Mouse (Mus musculus) erythroblast, adult 5-6 weeks (primary cell): ENCODE results near the gene Slc43a2. TPM values are rescaled to one million over a fixed set of nuclear protein-coding genes. Genes with fewer than 3 reads are reported as not detected.

Source experiments
- ATAC-seq: replicated peaks from 2 replicates; pipeline ENCODE4 v1.8.0; 2016; ENCODE audit warnings: moderate number of reproducible peaks, mild to moderate bottlenecking, moderate TSS enrichment, inconsistent platforms; ENCODE audit not compliant: poor library complexity, low FRiP score, severe bottlenecking
- total RNA-seq, 2 experiments: library from RNA; stranded (forward) in 1 of 2; stranded (reverse) in 1 of 2; fragments of 150-400 nt in 1 of 2; fragments of 200-764, 138-1000 nt in 1 of 2; gene quantifications; 2 replicates each; pipeline versions ENCODE4 v1.2.3 to v1.2.4; 2015 to 2017; ENCODE audit warnings: low replicate concordance in 2 of 2

The Slc43a2 gene
- total RNA-seq, 2 experiments from 2014 or later, result 6.7 to 14.9 TPM

- no peak for ATAC-seq
Measured at GRCm38 (mm10) chr11:75525531-75526125, 5.9 kb upstream of the Slc43a2 start.

- ATAC-seq, result no peak
Measured at GRCm38 (mm10) chr11:75526943-75527342, 4.6 kb upstream of the Slc43a2 start.

- ATAC-seq, result no peak
Measured at GRCm38 (mm10) chr11:75529771-75530170, 1.7 kb upstream of the Slc43a2 start.

DNA sequence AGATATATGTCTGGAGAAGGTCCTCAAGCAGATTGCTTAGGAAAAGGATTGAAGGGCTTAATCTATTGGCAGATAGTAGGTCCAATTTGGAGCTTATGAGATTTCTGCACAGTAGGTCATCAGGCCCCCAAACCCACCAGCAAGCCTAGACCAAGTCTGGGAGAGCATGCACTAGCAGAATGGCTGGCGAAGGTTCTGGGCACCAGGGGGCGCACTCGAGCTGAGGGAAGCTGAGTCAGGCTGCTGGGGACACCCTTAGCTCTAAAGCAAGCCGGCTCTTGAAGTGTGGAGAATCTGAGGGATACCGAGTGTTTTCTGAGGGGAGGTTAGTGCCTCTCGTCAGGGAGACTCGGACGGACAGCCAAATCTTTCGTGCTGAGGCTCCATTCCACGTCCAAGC lies 1.2 kb upstream of the Slc43a2 start:
- ATAC-seq, result peak; percentile 76

GRCm38 (mm10) chr11:75530845-75531373 lies 585 bp upstream of the Slc43a2 start:
- peak; percentile 40 for ATAC-seq

- ATAC-seq, result no peak
Measured at GRCm38 (mm10) chr11:75532340-75533277, 1.1 kb downstream of the Slc43a2 start.

- no peak for ATAC-seq
Measured at GRCm38 (mm10) chr11:75533314-75534015, 2.0 kb downstream of the Slc43a2 start.

DNA sequence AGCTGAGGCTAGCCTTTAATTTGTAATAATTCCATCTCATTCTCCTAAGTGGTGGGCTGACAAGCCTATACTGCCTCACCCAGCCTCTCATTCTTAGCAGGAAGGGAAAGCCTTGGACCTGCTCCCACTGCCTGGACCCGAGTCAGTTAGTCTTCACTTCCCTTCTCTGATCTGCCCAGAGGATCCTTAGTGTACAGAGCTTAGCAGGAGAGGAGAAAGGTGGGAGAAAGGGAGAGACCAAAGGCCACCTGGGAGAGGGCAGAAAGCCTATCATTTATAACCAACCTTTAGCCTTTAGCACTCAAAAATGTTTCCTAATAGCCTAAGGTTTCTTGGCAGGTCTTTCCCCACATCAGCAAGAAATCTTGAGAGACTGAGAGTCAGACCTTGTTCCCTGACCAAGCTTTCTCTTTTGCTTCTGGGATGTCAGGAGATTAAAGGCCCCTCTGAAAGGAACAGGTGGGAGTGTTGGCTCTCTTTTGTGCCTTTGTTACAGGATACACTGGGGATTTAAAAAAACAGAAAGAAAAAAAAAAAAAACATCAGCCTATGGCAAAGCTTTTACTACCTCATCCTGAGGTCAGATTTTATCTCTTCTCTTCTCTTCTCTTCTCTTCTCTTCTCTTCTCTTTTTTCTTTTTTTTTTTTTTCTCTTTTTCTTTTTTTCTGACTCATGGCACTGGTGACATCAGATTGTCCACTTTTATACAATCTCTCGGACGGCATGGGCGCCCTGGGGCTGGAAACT lies 3.0 kb downstream of the Slc43a2 start:
- no peak for ATAC-seq

GRCm38 (mm10) chr11:75535106-75535795 lies 3.8 kb downstream of the Slc43a2 start:
- no peak for ATAC-seq

GRCm38 (mm10) chr11:75536255-75537024 lies 4.9 kb downstream of the Slc43a2 start:
- no peak for ATAC-seq

- no peak for ATAC-seq
Measured at GRCm38 (mm10) chr11:75537025-75537414, 5.5 kb downstream of the Slc43a2 start.

DNA sequence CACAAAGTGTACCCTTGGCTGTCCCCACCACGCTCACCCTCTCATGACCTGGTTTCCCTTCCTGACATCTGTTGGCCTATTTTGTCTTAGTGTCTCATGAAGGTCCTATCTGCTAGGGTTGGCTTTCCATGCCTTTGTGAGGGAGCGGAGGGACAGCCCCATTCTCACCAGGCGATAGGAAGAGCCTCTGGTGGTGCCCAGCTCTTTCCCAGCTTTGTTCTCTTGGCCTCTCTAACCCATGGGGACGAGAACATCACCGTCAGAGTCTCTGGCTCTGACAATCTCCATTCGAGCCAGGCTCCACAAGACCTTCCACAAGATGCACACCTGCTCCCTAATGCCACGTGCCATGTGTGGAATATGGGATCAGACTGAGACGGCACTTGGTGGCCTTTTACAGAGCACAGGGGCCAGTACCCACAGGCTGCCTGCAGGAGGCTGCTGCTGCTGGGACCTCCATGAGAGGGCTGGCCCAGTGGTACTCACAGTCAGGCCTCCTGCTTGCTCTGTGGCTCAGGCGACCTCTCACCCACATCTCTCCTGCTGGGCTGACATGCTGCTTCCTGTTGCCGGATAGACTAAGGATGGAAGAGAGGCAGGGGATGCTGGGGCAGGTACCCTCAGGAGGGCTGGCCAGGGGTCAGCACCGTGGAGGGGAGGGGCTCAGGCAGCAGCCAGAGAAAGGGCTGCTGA lies 6.1 kb downstream of the Slc43a2 start:
- ATAC-seq, result no peak

GRCm38 (mm10) chr11:75538184-75538969 lies 6.9 kb downstream of the Slc43a2 start:
- ATAC-seq, result no peak

DNA sequence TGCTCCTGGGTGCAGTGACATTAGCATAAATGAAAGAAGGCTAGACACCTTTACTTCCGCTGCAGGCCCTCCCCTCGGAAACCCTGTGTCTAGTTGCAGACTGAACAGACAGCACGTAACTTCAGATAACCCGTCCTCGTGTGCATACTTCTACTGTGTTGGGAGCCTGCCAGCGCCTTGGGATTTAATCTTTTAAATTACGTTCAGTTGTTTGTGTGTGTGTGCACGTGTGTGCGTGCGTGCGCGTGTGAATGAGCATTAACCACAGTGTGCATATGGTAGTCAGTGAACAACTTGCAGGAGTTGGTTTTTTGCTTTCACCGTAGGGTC lies 7.4 kb downstream of the Slc43a2 start:
- ATAC-seq, result no peak

DNA sequence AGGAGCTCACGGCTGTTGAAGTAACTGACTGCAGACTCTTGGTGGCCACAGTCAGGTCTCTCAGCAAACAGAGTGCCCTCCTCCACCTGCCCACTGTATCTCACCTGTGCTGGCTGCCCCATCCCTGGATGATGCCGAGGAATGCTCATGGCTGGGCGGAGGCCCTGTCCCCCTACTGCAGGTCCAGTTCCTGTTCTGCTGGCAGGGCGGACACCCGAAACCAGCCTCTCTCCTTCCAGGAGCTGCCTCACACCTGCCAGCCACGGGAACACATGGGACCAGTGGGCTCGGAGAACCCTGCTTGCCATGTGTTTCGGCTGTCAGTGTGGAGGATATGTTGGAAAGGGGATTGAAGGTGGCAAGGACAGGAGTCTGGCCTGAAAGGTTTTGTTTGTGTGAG lies 8.7 kb downstream of the Slc43a2 start:
- no peak for ATAC-seq

DNA sequence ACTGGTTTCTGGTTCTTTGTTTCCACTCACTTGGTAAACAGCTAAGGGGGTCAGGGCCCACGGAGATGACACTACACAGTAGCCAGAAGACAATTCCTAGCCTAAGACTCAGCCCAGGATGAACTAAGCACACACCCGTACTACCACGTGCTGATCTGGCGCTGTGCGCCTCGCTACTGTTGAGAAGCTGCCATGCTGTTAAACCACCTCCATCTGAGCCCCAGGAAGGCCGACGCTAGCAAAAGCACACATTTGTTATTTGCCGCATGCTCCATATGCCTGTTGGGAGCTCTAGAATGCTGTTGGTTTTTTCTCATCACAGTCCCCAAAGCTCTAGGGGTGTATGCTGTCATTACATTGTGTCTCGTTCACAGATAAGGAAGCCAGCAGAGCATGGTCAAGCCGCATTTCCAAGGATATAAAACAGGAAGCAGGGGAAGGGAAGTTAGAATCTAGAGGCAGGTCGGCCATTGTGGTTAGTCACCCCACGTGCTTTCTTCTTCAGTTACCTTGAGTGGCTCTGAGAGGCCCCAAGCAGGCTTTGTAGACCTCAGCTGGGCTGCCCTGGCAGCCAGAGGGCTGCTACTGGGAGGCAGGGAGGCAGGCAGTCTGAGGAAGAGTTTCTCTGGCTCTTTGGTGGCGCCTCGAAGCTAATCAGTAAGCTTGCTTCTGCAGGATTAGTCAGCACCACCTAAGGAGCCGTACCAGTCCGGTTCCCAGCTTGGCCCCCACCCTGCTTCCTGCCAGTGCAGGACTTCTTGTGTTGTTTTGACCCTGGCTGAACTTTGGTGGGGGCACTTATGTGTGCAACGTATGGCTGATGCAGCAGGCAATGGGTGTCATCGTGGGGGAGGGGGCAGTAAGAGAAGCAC lies 9.5 kb downstream of the Slc43a2 start:
- no peak for ATAC-seq
